Mouse (Mus musculus): ENCODE measurements around the gene Tcap.
A peak's percentile ranks its signal among the peaks of the same experiment; 100 is the strongest.

- peak; percentile 63 for TF ChIP-seq CTCF (conservative IDR thresholded peaks at IDR 0.05; ENCODE audit: insufficient read depth, insufficient read length, low read depth, low read length)
- TF ChIP-seq POLR2A (IDR thresholded peaks at IDR 0.05; ENCODE audit: low read depth, low read length) = no peak
Measured at GRCm38 (mm10) chr11:98389221-98389780, 5.7 kb downstream of the Tcap start.

Measured in kidney, adult 2 months (tissue).